Mouse (Mus musculus): Measurements from ENCODE around the gene Alg12. TPM values are rescaled to one million over a fixed set of nuclear protein-coding genes. Genes with fewer than 3 reads are reported as not detected.

Alg12 gene
- polyA plus RNA-seq (2012; rRNA removed): 6.9 and 14.7 TPM in 2 replicates

DNA sequence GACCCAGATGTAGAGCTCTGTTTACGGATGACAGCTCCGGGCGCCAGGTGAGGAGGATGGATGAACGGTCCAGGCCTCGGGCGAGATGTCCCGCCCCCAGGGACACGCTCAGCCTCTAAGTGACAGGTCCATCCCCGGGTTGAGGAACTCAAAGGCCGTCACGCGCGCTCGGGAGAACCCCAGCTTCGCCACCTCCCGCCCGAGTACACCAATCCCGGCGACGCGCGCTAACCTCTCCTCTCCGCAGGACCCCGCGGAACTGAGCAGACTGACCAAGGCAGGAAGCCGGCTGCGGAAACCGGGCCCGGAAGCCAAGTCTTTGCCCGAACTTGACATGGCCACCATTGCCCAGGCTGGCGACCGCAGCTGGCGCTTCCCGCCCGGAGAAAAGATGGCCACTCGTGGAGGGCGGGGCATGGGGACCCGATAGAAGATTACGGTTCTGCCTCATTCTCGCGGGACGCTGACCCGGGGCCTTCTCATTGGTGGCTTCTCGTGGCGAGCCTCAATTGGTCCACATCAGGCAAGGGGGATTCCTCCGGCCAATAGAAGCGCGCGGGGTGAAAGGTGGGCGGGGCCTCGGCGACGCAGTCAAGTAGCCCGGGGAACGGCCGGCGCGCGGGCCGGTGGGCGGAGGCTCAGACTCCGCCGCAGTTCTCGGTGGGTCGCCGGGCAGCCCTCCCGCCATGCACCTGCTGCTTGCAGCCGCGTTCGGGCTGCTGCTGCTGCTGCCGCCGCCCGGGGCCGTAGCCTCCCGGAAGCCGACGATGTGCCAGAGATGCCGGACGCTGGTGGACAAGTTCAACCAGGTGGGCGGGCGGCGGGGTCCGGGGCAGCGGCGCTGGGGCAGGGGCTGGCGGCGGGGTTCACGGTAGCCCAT lies at the start of gene Alg12, which contains the start of gene Creld2:
Gene Alg12, minus strand, starts transcription at position 293 of the 880 bp plus-strand sequence.
Gene Creld2, plus strand, starts transcription at position 621 of the 880 bp plus-strand sequence.

GRCm38 (mm10) chr15:88861772-88862622 lies 42.9 kb upstream of the Alg12 start, which contains the start of gene Pim3:
Pim3 (plus strand) TSS chr15:88862186.

Other genes with a start within 250 kb of the Alg12 start
- gene Zdhhc25, start 219.0 kb downstream of the Alg12 start, polyA plus RNA-seq (2012; rRNA removed): not detected in 2 replicates
- 36.6 and 39.6 TPM in 2 replicates for gene Brd1, start 85.1 kb downstream of the Alg12 start, polyA plus RNA-seq (2012; rRNA removed)
- 22.1 and 26.6 TPM in 2 replicates for gene Zbed4, start 67.7 kb downstream of the Alg12 start, polyA plus RNA-seq (2012; rRNA removed)
- 60.8 and 106 TPM in 2 replicates for gene Creld2, start 328 bp upstream of the Alg12 start, polyA plus RNA-seq (2012; rRNA removed)
- 10.9 and 18.3 TPM in 2 replicates for gene Pim3, start 42.9 kb upstream of the Alg12 start, polyA plus RNA-seq (2012; rRNA removed)
- 0.11 and 0.22 TPM in 2 replicates for gene Ttll8, start 135.1 kb upstream of the Alg12 start, polyA plus RNA-seq (2012; rRNA removed)
- 3.5 and 5.4 TPM in 2 replicates for gene Mlc1, start 159.7 kb upstream of the Alg12 start, polyA plus RNA-seq (2012; rRNA removed)
- gene Mov10l1, start 163.6 kb upstream of the Alg12 start, polyA plus RNA-seq (2012; rRNA removed): 0.61 and 0.62 TPM in 2 replicates
- gene Panx2, start 240.4 kb upstream of the Alg12 start, polyA plus RNA-seq (2012; rRNA removed): 2.8 and 2.9 TPM in 2 replicates